Mouse (Mus musculus) lung, postnatal 0 days (tissue): ENCODE results near the gene Olfr1511.
"Not testable (repeated sequence)": the region's sequence is repeated elsewhere in the genome, so short reads cannot be mapped to it uniquely, and the experiment has no call there.

Source experiments
- CTCF ChIP-seq: IDR thresholded peaks from 2 replicates; pipeline ENCODE4 v1.5.1; 2016; ENCODE audit warnings: antibody characterized with exemption, mild to moderate bottlenecking
- EP300 ChIP-seq: IDR thresholded peaks from 2 replicates; pipeline ENCODE4 v1.6.1; 2016; ENCODE audit warnings: antibody characterized with exemption, mild to moderate bottlenecking, control low read depth

- not testable (repeated sequence) for TF ChIP-seq CTCF, EP300
Measured at GRCm38 (mm10) chr14:52410142-52410919, 13.2 kb upstream of the Olfr1511 start.
